In genomic region chr9:16153580-16153930, GRCm38 (mm10) we compare ENCODE assay signal across 20 mouse cellular contexts.
A peak's percentile ranks its signal among the peaks of the same experiment; 100 is the strongest.
DNase-seq lines count a peak whose midpoint lies in the region; ATAC-seq lines count a peak whose summit lies in the region.
"Had no signal": no experiment of that assay in that cellular context is flagged by ENCODE, and none has a peak within 500 bp of the region (broad histone marks: within the 10 kb centered on the region; RNA-seq: fewer than 3 reads in every experiment).

No protein-coding gene starts in this region.

- no peak for ATAC-seq in hindbrain, embryonic 11.5 days (ENCODE audit: low FRiP score)
- ATAC-seq in hindbrain, embryonic 14.5 days (ENCODE audit: low FRiP score), result no peak
- peak; percentile 58 for ATAC-seq in lung, embryonic 16.5 days (ENCODE audit: low read depth)
- ATAC-seq: forebrain, embryonic 14.5 days; intestine, postnatal 0 days had no signal

- DNase-seq in hindbrain, embryonic 11.5 days (ENCODE audit: low spot score), result peak; percentile 30
- no peak for DNase-seq in hindbrain, embryonic 14.5 days (ENCODE audit: low spot score)
- DNase-seq in lung, postnatal 36 days, result no peak
- peak; percentile 78 for DNase-seq in mesoderm, embryonic 11.5 days (ENCODE audit: low read depth, low spot score)
- DNase-seq in retina, embryonic 14.5 days (ENCODE audit: low spot score), result peak; percentile 65
- DNase-seq in thymus, postnatal 0 days (ENCODE audit: low spot score), result no peak
- DNase-seq in layer of hippocampus, adult 18-20 months (ENCODE audit: low spot score in 2 of 2), result no peak
- DNase-seq: cerebellum, adult 11 months; cerebellum, postnatal 36 days; heart, adult 11 months; left cerebral cortex, postnatal 4 days; lung, postnatal 10 days; right cerebral cortex, postnatal 25 days; thymus, postnatal 4 days had no signal

- 15% methylated on average over 3 of the region's 3 CpGs for WGBS in hindbrain, embryonic 11.5 days
- 26% methylated on average over 3 of the region's 3 CpGs for WGBS in hindbrain, embryonic 14.5 days
- WGBS in lung, embryonic 16.5 days, result 42% methylated on average over 3 of the region's 3 CpGs

- no peak overlapping the region for H3K27ac ChIP-seq in hindbrain, embryonic 11.5 days (ENCODE audit: low read depth, low read length)
- H3K27ac ChIP-seq in hindbrain, embryonic 14.5 days, result no peak overlapping the region
- H3K27ac ChIP-seq in lung, embryonic 16.5 days (ENCODE audit: low read length), result no peak overlapping the region
- H3K27ac ChIP-seq: embryonic facial prominence, embryonic 15.5 days; hindbrain, embryonic 12.5 days had no signal

- H3K9ac ChIP-seq in hindbrain, embryonic 11.5 days (ENCODE audit: low read depth, low read length), result no peak overlapping the region
- no peak overlapping the region for H3K9ac ChIP-seq in hindbrain, embryonic 14.5 days
- no peak overlapping the region for H3K9ac ChIP-seq in lung, embryonic 16.5 days (ENCODE audit: low read length)
- H3K9ac ChIP-seq: embryonic facial prominence, embryonic 15.5 days; hindbrain, embryonic 12.5 days had no signal

- no peak overlapping the region for H3K4me2 ChIP-seq in hindbrain, embryonic 11.5 days (replicated peaks; ENCODE audit: low read depth, low read length)
- H3K4me2 ChIP-seq in hindbrain, embryonic 14.5 days (replicated peaks), result no peak overlapping the region
- no peak overlapping the region for H3K4me2 ChIP-seq in lung, embryonic 16.5 days (ENCODE audit: low read depth, low read length)
- H3K4me2 ChIP-seq: embryonic facial prominence, embryonic 15.5 days; hindbrain, embryonic 12.5 days; liver, embryonic 11.5 days had no signal

- no peaks in the 10 kb centered on the region for H3K9me3 ChIP-seq in hindbrain, embryonic 11.5 days (ENCODE audit: control insufficient read depth, low read length)
- no peaks in the 10 kb centered on the region for H3K9me3 ChIP-seq in hindbrain, embryonic 14.5 days (ENCODE audit: control insufficient read depth, low read length)
- H3K9me3 ChIP-seq in lung, embryonic 16.5 days (ENCODE audit: control insufficient read depth, low read length), result no peaks in the 10 kb centered on the region
- H3K9me3 ChIP-seq: embryonic facial prominence, embryonic 15.5 days; hindbrain, embryonic 12.5 days had no signal

- H3K27me3 ChIP-seq in hindbrain, embryonic 11.5 days (ENCODE audit: control insufficient read depth, insufficient read depth, low read length), result no peaks in the 10 kb centered on the region
- no peaks in the 10 kb centered on the region for H3K27me3 ChIP-seq in hindbrain, embryonic 14.5 days (ENCODE audit: control insufficient read depth, insufficient read depth, low read length)
- H3K27me3 ChIP-seq in lung, embryonic 16.5 days (ENCODE audit: control insufficient read depth, insufficient read depth, low read depth, low read length), result no peaks in the 10 kb centered on the region
- H3K27me3 ChIP-seq: embryonic facial prominence, embryonic 15.5 days; hindbrain, embryonic 12.5 days had no signal

- no peaks in the 10 kb centered on the region for H3K4me1 ChIP-seq in hindbrain, embryonic 11.5 days (replicated peaks; ENCODE audit: control insufficient read depth, insufficient read depth, low read length)
- 0 out of 2 replicates have a peak, but pooled peaks cover 7% of the 10 kb centered on the region for H3K4me1 ChIP-seq in hindbrain, embryonic 14.5 days (replicated peaks; ENCODE audit: control insufficient read depth, insufficient read depth, low read length)
- H3K4me1 ChIP-seq in lung, embryonic 16.5 days (replicated peaks; ENCODE audit: control insufficient read depth, insufficient read depth, low read length), result no peaks in the 10 kb centered on the region
- H3K4me1 ChIP-seq: embryonic facial prominence, embryonic 15.5 days had no signal

- H3K4me3 ChIP-seq in hindbrain, embryonic 11.5 days (ENCODE audit: low read depth, low read length), result no peak overlapping the region
- no peak overlapping the region for H3K4me3 ChIP-seq in hindbrain, embryonic 14.5 days (replicated peaks; ENCODE audit: low read length)
- H3K4me3 ChIP-seq in lung, embryonic 16.5 days (ENCODE audit: low read length), result no peak overlapping the region
- H3K4me3 ChIP-seq: embryonic facial prominence, embryonic 15.5 days; hindbrain, embryonic 12.5 days had no signal

- H3K36me3 ChIP-seq in hindbrain, embryonic 11.5 days (ENCODE audit: control insufficient read depth, insufficient read depth, low read length), result no peaks in the 10 kb centered on the region
- no peaks in the 10 kb centered on the region for H3K36me3 ChIP-seq in hindbrain, embryonic 14.5 days (replicated peaks; ENCODE audit: control insufficient read depth, insufficient read depth)
- H3K36me3 ChIP-seq in lung, embryonic 16.5 days (ENCODE audit: control insufficient read depth, insufficient read depth, low read length), result no peaks in the 10 kb centered on the region
- H3K36me3 ChIP-seq: embryonic facial prominence, embryonic 15.5 days; hindbrain, embryonic 12.5 days had no signal

Comparison
In these comparisons a context has a peak if more than half of its experiments do, and no peak if none do; other contexts are left out.
1. DNase-seq: peak in hindbrain, embryonic 11.5 days (single experiment), mesoderm, embryonic 11.5 days (single experiment) and retina, embryonic 14.5 days (single experiment); none in hindbrain, embryonic 14.5 days (single experiment), lung, postnatal 36 days (single experiment), thymus, postnatal 0 days (single experiment) and layer of hippocampus, adult 18-20 months (0 of 2).